Mouse (Mus musculus): ENCODE results near the gene Gm648. TPM values are rescaled to one million over a fixed set of nuclear protein-coding genes. Genes with fewer than 3 reads are reported as not detected.
"Not testable (repeated sequence)": the region's sequence is repeated elsewhere in the genome, so short reads cannot be mapped to it uniquely, and the experiment has no call there.

Gene Gm648
- total and polyA plus RNA-seq, 2 experiments: not detected

DNA sequence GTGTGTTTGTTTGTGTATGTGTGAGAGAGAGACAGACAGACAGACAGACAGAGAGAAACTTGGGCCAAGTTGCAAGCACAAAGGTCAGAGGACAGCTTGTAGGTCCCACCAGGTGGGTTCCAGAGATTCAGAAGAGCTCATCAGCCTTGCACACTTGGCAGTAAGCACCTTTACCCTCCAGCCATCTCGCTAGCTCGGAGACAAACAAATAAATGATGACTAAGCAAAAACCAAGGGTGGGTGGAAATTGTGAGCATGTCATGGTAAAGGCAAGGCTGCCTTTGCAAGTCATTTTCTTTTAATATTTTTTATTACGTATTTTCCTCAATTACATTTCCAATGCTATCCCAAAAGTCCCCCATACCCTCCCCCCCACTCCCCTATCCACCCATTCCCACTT lies 4.2 kb upstream of the Gm648 start:
- H3K79me2 ChIP-seq (ENCODE audit: control insufficient read depth, insufficient read depth, low read length): no peaks in the 10 kb centered on the region
- H3K27me3 ChIP-seq (ENCODE audit: control insufficient read depth, insufficient read depth, low read length): no peaks in the 10 kb centered on the region
- no peak overlapping the region for H3K9ac ChIP-seq (ENCODE audit: low read depth, low read length)
- DNase-seq (ENCODE audit: extremely low read depth, low read depth, low spot score): no peak
- H3K27ac ChIP-seq (replicated peaks; ENCODE audit: insufficient read depth, low read depth, low read length): no peak overlapping the region
- 50% methylated on average over 3 of the region's 3 CpGs for WGBS
- TF ChIP-seq CTCF (IDR thresholded peaks at IDR 0.05; ENCODE audit: low read depth, low read length) (no peak), POLR2A (IDR thresholded peaks at IDR 0.05; ENCODE audit: extremely low read depth, insufficient read depth, low read length) (no peak)
- H3K4me1 ChIP-seq (ENCODE audit: control insufficient read depth, insufficient read depth, low read length): no peaks in the 10 kb centered on the region
- H3K4me3 ChIP-seq (ENCODE audit: insufficient read depth, low read depth, low read length): no peak overlapping the region
- no peaks in the 10 kb centered on the region for H3K36me3 ChIP-seq (ENCODE audit: control insufficient read depth, insufficient read depth, low read length)

DNA sequence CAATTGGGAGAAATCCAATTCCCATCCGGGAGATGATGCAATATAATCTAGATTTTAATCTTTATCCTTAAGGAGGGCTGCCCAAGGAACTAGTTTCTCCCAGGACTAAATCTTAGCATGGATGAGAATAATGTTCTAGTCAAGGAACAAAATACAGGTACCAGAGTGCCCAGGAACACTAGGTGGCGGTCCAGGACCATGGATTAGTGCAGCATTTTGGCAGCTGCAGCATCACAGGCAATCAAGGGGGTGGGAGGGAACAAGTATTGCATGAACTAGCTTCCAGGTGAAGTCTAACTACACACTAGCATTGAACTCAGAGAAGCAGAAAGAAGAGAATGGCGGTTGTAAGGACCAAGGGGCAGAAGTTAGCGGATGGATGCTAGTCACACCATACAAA lies 12.2 kb downstream of the Gm648 start:
- no peak overlapping the region for H3K9ac ChIP-seq (ENCODE audit: low read depth, low read length)
- no peaks in the 10 kb centered on the region for H3K79me2 ChIP-seq (ENCODE audit: control insufficient read depth, insufficient read depth, low read length)
- no peaks in the 10 kb centered on the region for H3K36me3 ChIP-seq (ENCODE audit: control insufficient read depth, insufficient read depth, low read length)
- H3K27me3 ChIP-seq (ENCODE audit: control insufficient read depth, insufficient read depth, low read length): no peaks in the 10 kb centered on the region
- DNase-seq (ENCODE audit: extremely low read depth, low read depth, low spot score): no peak
- no peak overlapping the region for H3K4me3 ChIP-seq (ENCODE audit: insufficient read depth, low read depth, low read length)
- H3K4me1 ChIP-seq (ENCODE audit: control insufficient read depth, insufficient read depth, low read length): no peaks in the 10 kb centered on the region
- 43% methylated on average over 4 of the region's 4 CpGs for WGBS
- TF ChIP-seq CTCF (IDR thresholded peaks at IDR 0.05; ENCODE audit: low read depth, low read length): peak; percentile 27; the same call in 1 of the 2 replicates
- TF ChIP-seq POLR2A (IDR thresholded peaks at IDR 0.05; ENCODE audit: extremely low read depth, insufficient read depth, low read length): no peak
- no peak overlapping the region for H3K27ac ChIP-seq (replicated peaks; ENCODE audit: insufficient read depth, low read depth, low read length)

DNA sequence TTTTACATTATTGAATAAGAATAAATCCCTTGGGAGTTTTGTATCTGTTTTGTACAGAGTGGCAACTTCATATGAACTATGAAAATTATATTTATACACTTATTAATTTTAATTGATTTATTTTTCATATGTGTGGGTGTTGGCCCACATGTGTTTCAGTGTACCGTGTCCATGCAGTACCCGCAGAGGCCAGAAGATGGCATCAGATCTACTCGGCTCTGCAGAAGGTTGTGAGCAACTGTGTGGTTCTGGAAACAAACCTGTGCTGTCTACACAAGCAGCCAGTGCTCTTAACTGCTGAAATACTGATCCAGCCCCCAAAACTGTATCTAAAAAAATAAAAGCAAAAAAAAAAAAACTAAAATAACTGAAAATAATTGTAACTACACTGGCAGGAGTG lies 18.1 kb downstream of the Gm648 start:
- Histone ChIP-seq H3K36me3 (ENCODE audit: control insufficient read depth, insufficient read depth, low read length) (no peaks in the 10 kb centered on the region), H3K9ac (ENCODE audit: low read depth, low read length) (no peak overlapping the region), H3K79me2 (ENCODE audit: control insufficient read depth, insufficient read depth, low read length) (no peaks in the 10 kb centered on the region), H3K27me3 (ENCODE audit: control insufficient read depth, insufficient read depth, low read length) (no peaks in the 10 kb centered on the region), H3K4me1 (ENCODE audit: control insufficient read depth, insufficient read depth, low read length) (no peaks in the 10 kb centered on the region), H3K4me3 (ENCODE audit: insufficient read depth, low read depth, low read length) (no peak overlapping the region), H3K27ac (replicated peaks; ENCODE audit: insufficient read depth, low read depth, low read length) (no peak overlapping the region)
- TF ChIP-seq CTCF (IDR thresholded peaks at IDR 0.05; ENCODE audit: low read depth, low read length): peak; percentile 67
- TF ChIP-seq POLR2A (IDR thresholded peaks at IDR 0.05; ENCODE audit: extremely low read depth, insufficient read depth, low read length): no peak
- 4% methylated on average over 3 of the region's 3 CpGs for WGBS
- peak; percentile 26 for DNase-seq (ENCODE audit: extremely low read depth, low read depth, low spot score)

DNA sequence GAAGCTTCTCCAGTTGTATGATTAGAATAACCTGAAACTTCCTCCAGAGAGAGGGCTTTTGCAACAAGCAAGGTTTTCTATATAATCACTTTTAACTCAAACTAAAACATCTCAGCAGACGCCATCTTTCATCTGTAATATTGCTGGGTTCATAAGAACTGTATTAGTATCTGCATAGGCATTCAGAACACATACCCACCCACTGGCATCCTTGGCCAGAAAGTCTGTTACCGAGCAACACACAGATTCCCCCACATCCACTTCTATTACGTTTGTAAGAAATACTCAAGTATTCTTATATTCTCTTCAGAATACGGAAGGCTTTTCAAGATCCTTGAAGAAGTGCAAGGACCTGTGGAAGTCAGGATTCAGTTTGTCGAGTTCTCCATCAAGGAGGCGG lies 25.0 kb downstream of the Gm648 start, which contains the start of gene Gm10477:
TSS of gene Gm10477 (plus strand) at position 301 of the 400 bp plus-strand sequence.
- H3K4me1 ChIP-seq (ENCODE audit: control insufficient read depth, insufficient read depth, low read length); H3K27ac ChIP-seq (replicated peaks; ENCODE audit: insufficient read depth, low read depth, low read length); DNase-seq (ENCODE audit: extremely low read depth, low read depth, low spot score); H3K36me3 ChIP-seq (ENCODE audit: control insufficient read depth, insufficient read depth, low read length); H3K79me2 ChIP-seq (ENCODE audit: control insufficient read depth, insufficient read depth, low read length); H3K27me3 ChIP-seq (ENCODE audit: control insufficient read depth, insufficient read depth, low read length); H3K4me3 ChIP-seq (ENCODE audit: insufficient read depth, low read depth, low read length); H3K9ac ChIP-seq (ENCODE audit: low read depth, low read length): not testable (repeated sequence)
- 87% methylated on average over 6 of the region's 6 CpGs for WGBS

DNA sequence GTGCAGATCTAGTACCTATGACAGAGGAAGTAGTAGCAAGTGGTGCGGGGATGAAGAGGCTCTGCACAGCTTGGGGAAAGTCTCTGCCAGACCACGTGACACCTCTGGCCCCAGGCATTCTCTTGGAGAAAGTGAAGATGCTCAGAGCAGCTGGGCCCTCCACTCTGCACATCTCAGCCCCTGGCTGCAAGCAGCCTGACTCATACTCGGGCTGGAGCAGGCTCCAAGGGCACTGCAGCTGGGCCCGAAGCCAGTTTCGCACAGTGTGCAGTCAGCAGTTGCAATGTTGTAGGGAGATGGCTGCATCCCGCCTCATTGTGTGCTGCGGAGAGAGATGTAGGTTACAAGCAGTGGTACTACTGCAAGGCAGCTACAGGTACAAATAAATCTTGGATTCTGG lies 52.2 kb downstream of the Gm648 start:
- H3K36me3 ChIP-seq (ENCODE audit: control insufficient read depth, insufficient read depth, low read length): no peaks in the 10 kb centered on the region
- no peak for TF ChIP-seq CTCF (IDR thresholded peaks at IDR 0.05; ENCODE audit: low read depth, low read length)
- no peak for TF ChIP-seq POLR2A (IDR thresholded peaks at IDR 0.05; ENCODE audit: extremely low read depth, insufficient read depth, low read length)
- 82% methylated on average over 7 of the region's 7 CpGs for WGBS

More for the DNA sequence above, 52.2 kb downstream of the Gm648 start:
- no peaks in the 10 kb centered on the region for H3K27me3 ChIP-seq (ENCODE audit: control insufficient read depth, insufficient read depth, low read length)
- no peak overlapping the region for H3K27ac ChIP-seq (replicated peaks; ENCODE audit: insufficient read depth, low read depth, low read length)
- H3K4me3 ChIP-seq (ENCODE audit: insufficient read depth, low read depth, low read length): no peak overlapping the region
- H3K79me2 ChIP-seq (ENCODE audit: control insufficient read depth, insufficient read depth, low read length): no peaks in the 10 kb centered on the region
- H3K4me1 ChIP-seq (ENCODE audit: control insufficient read depth, insufficient read depth, low read length): no peaks in the 10 kb centered on the region
- H3K9ac ChIP-seq (ENCODE audit: low read depth, low read length): no peak overlapping the region
- DNase-seq (ENCODE audit: extremely low read depth, low read depth, low spot score): no peak

Other genes with a start within 250 kb of the Gm648 start
- gene Zfp449, start 203.2 kb downstream of the Gm648 start, total RNA-seq (2014; rRNA removed): 0.37 and 0.54 TPM in 2 replicates
- 0.04 and 0.10 TPM in 2 replicates for gene Zfp449, start 203.2 kb downstream of the Gm648 start, polyA plus RNA-seq (2012; rRNA removed)
- gene Smim10l2a, start 175.0 kb downstream of the Gm648 start, total RNA-seq (2014; rRNA removed): 0.07 and 0.09 TPM in 2 replicates
- 0.05 and 0.12 TPM in 2 replicates for gene Smim10l2a, start 175.0 kb downstream of the Gm648 start, polyA plus RNA-seq (2012; rRNA removed)
- gene Gm2174, start 101.6 kb downstream of the Gm648 start, total RNA-seq (2014; rRNA removed): not detected in 2 replicates
- not detected in 2 replicates for gene Gm2174, start 101.6 kb downstream of the Gm648 start, polyA plus RNA-seq (2012; rRNA removed)
- gene Ints6l, start 94.7 kb downstream of the Gm648 start, total RNA-seq (2014; rRNA removed): 2.9 and 3.1 TPM in 2 replicates
- 0.81 and 1.2 TPM in 2 replicates for gene Ints6l, start 94.7 kb downstream of the Gm648 start, polyA plus RNA-seq (2012; rRNA removed)
- gene Gm10477, start 24.9 kb downstream of the Gm648 start, total RNA-seq (2014; rRNA removed): not detected in 2 replicates
- gene Gm10477, start 24.9 kb downstream of the Gm648 start, polyA plus RNA-seq (2012; rRNA removed): not detected in 2 replicates
- gene Mmgt1, start 48.5 kb upstream of the Gm648 start, total RNA-seq (2014; rRNA removed): 12.5 and 14.8 TPM in 2 replicates
- 4.3 and 4.6 TPM in 2 replicates for gene Mmgt1, start 48.5 kb upstream of the Gm648 start, polyA plus RNA-seq (2012; rRNA removed)
- 7.8 and 11.1 TPM in 2 replicates for gene Slc9a6, start 60.2 kb upstream of the Gm648 start, total RNA-seq (2014; rRNA removed)
- gene Slc9a6, start 60.2 kb upstream of the Gm648 start, polyA plus RNA-seq (2012; rRNA removed): 11.2 and 11.5 TPM in 2 replicates
- 7.2 and 8.5 TPM in 2 replicates for gene Fhl1, start 182.2 kb upstream of the Gm648 start, total RNA-seq (2014; rRNA removed)
- 6.6 and 7.0 TPM in 2 replicates for gene Fhl1, start 182.2 kb upstream of the Gm648 start, polyA plus RNA-seq (2012; rRNA removed)